Mouse (Mus musculus) MEL (cell line): ENCODE results near the gene Zdhhc17. TPM values are rescaled to one million over a fixed set of nuclear protein-coding genes. Genes with fewer than 3 reads are reported as not detected.
A peak's percentile ranks its signal among the peaks of the same experiment; 100 is the strongest.

Source experiments
- DNase-seq: peaks from one replicate; pipeline ENCODE4 v3.0.0; 2011; ENCODE audit warnings: low read depth, low spot score
- H3K27ac ChIP-seq: 2 replicates; pipeline ENCODE4 v1.5.1; 2012; ENCODE audit warnings: low read depth, mild to moderate bottlenecking, control low read depth, low read length, moderate library complexity; ENCODE audit not compliant: control insufficient read depth
- H3K27me3 ChIP-seq, 2 experiments: fragments of 150-350 bp in 1 of 2; sonication (generic) in 1 of 2; 2 replicates each; pipeline ENCODE4 v1.6.1; 2012; ENCODE audit warnings: low read length in 2 of 2, mild to moderate bottlenecking in 2 of 2, improper control_type of control experiment in 1 of 2, moderate library complexity in 1 of 2; ENCODE audit not compliant: insufficient read depth in 2 of 2, control insufficient read depth in 1 of 2
- H3K36me3 ChIP-seq, 2 experiments: 2 replicates each; pipeline ENCODE4 v1.6.1; 2012 to 2014; ENCODE audit warnings: low read length in 2 of 2, improper control_type of control experiment in 1 of 2, inconsistent platforms in 1 of 2, mild to moderate bottlenecking in 1 of 2; ENCODE audit not compliant: insufficient read depth in 2 of 2, control insufficient read depth in 1 of 2
- H3K4me1 ChIP-seq, 2 experiments: fragments of 150-350 bp in 1 of 2; sonication (generic) in 1 of 2; 2 replicates each; pipeline ENCODE4 v1.6.1; 2012; ENCODE audit warnings: low read length in 2 of 2, improper control_type of control experiment in 1 of 2, mild to moderate bottlenecking in 1 of 2; ENCODE audit not compliant: insufficient read depth in 2 of 2, control insufficient read depth in 1 of 2
- H3K4me3 ChIP-seq, 2 experiments: fragments of 150-350 bp in 1 of 2; sonication (generic) in 1 of 2; 2 replicates each; pipeline ENCODE4 v1.5.1; 2012; ENCODE audit warnings: low read depth in 2 of 2, low read length in 2 of 2, mild to moderate bottlenecking in 2 of 2, moderate library complexity in 2 of 2, control low read depth in 1 of 2, improper control_type of control experiment in 1 of 2; ENCODE audit not compliant: control insufficient read depth in 1 of 2, insufficient read depth in 1 of 2
- H3K79me2 ChIP-seq: 2 replicates; pipeline ENCODE4 v1.6.1; 2012; ENCODE audit warnings: mild to moderate bottlenecking, low read length, moderate library complexity; ENCODE audit not compliant: control insufficient read depth, poor library complexity, insufficient read depth
- H3K9ac ChIP-seq: 2 replicates; pipeline ENCODE4 v1.6.1; 2012; ENCODE audit warnings: low read depth, mild to moderate bottlenecking, control low read depth, low read length, moderate library complexity; ENCODE audit not compliant: control insufficient read depth, poor library complexity, severe bottlenecking
- H3K9me3 ChIP-seq: fragments of 150-350 bp; sonication (generic); replicated peaks from 2 replicates; pipeline ENCODE4 v1.6.1; 2012; ENCODE audit warnings: mild to moderate bottlenecking, low read length, improper control_type of control experiment, moderate library complexity; ENCODE audit not compliant: insufficient read depth
- BHLHE40 ChIP-seq: IDR thresholded peaks from 2 replicates; pipeline ENCODE4 v1.6.1; 2012; ENCODE audit warnings: low read depth, mild to moderate bottlenecking, inconsistent platforms, low read length, improper control_type of control experiment, borderline replicate concordance
- E2F4 ChIP-seq: IDR thresholded peaks from 2 replicates; pipeline ENCODE4 v1.6.1; 2011; ENCODE audit warnings: low read depth, low read length, improper control_type of control experiment, borderline replicate concordance
- EP300 ChIP-seq, 2 experiments: IDR thresholded peaks; 2 replicates each; pipeline ENCODE4 v1.6.1; 2011; ENCODE audit warnings: improper control_type of control experiment in 2 of 2, low read length in 2 of 2, low read depth in 1 of 2, mild to moderate bottlenecking in 1 of 2
- ETS1 ChIP-seq: IDR thresholded peaks from 2 replicates; pipeline ENCODE4 v1.6.1; 2012; ENCODE audit warnings: low read depth, mild to moderate bottlenecking, inconsistent platforms, low read length, improper control_type of control experiment, moderate library complexity
- GATA1 ChIP-seq: IDR thresholded peaks from 2 replicates; pipeline ENCODE4 v1.6.1; 2011; ENCODE audit warnings: low read depth, low read length, improper control_type of control experiment
- TCF12 ChIP-seq: IDR thresholded peaks from 2 replicates; pipeline ENCODE4 v1.6.1; 2014; ENCODE audit warnings: low read depth, mild to moderate bottlenecking, inconsistent platforms, low read length, improper control_type of control experiment, moderate library complexity
- ZC3H11A ChIP-seq: IDR thresholded peaks from 2 replicates; pipeline ENCODE4 v1.6.1; 2012; ENCODE audit warnings: low read depth, mild to moderate bottlenecking, inconsistent platforms, low read length, improper control_type of control experiment
- polyA plus RNA-seq, 2 experiments: library from polyadenylated mRNA; stranded (reverse) in 1 of 2; unstranded in 1 of 2; fragments of >175 nt in 1 of 2; fragments of >200 nt in 1 of 2; gene quantifications; 2 replicates each; pipeline versions ENCODE4 v1.2.1 to v1.2.4; 2012; ENCODE audit warnings: low replicate concordance in 2 of 2, low read depth in 1 of 2; ENCODE audit not compliant: insufficient read length in 2 of 2, insufficient read depth in 1 of 2, missing spikeins in 1 of 2
- total RNA-seq: library from RNA; depleted of rRNA; stranded (reverse); fragments of 300-350 nt; gene quantifications from 2 replicates; pipeline ENCODE4 v1.2.3, GENCODE M21; 2012; rRNA removed

The Zdhhc17 gene
- total and polyA plus RNA-seq, 3 experiments = 14.9 to 16.6 TPM; not detected in 1

GRCm38 (mm10) chr10:110899744-110900501 lies 110.0 kb downstream of the Zdhhc17 start:
- H3K79me2 ChIP-seq = no peaks in the 10 kb centered on the region
- peaks cover 0 to 4% of the 10 kb centered on the region in 2 experiments; a peak in 2 of 4 replicates for H3K4me1 ChIP-seq
- H3K27me3 ChIP-seq = no peaks in the 10 kb centered on the region
- H3K9me3 ChIP-seq = no peaks in the 10 kb centered on the region
- peak; percentile 19 for DNase-seq
- no peak overlapping the region for H3K9ac ChIP-seq
- no peak overlapping the region for H3K4me3 ChIP-seq
- H3K27ac ChIP-seq = no peak overlapping the region
- TF ChIP-seq BHLHE40 = no peak
- TF ChIP-seq E2F4 = no peak
- TF ChIP-seq TCF12 = peak; percentile 58; the same call in 1 of the 2 replicates
- 0 out of 2 replicates have a peak, but pooled peaks have one; percentile 33 for TF ChIP-seq GATA1
- TF ChIP-seq ZC3H11A = no peak
- 0 out of 2 replicates have a peak, but pooled peaks have one; percentile 35 for TF ChIP-seq ETS1
- peak; percentile 44 to 55; a peak in 3 of 4 replicates for TF ChIP-seq EP300 (IDR thresholded peaks at IDR 0.05; ENCODE audit: low read depth in 1 of 2, low read length in 2 of 2)
- no peaks in the 10 kb centered on the region; a peak in 1 of 4 replicates for H3K36me3 ChIP-seq

Other genes starting within 250 kb of the Zdhhc17 start
- 4.8 and 8.3 TPM in 2 replicates for gene Csrp2, start 90.4 kb downstream of the Zdhhc17 start, total RNA-seq
- gene Csrp2, start 90.4 kb downstream of the Zdhhc17 start, polyA plus RNA-seq = 10 to 100 TPM in 1 of 2 experiments, not detected in 1; 19.6 TPM
- gene Osbpl8, start 154.6 kb upstream of the Zdhhc17 start, total RNA-seq = 44.8 and 65.7 TPM in 2 replicates
- 10 to 100 TPM; 26.2 to 33.4 TPM for gene Osbpl8, start 154.6 kb upstream of the Zdhhc17 start, polyA plus RNA-seq